Mouse (Mus musculus): ENCODE results near the gene Phlda1. TPM values are rescaled to one million over a fixed set of nuclear protein-coding genes. Genes with fewer than 3 reads are reported as not detected.
"Not testable (repeated sequence)": the region's sequence is repeated elsewhere in the genome, so short reads cannot be mapped to it uniquely, and the experiment has no call there.

Gene Phlda1
- polyA plus RNA-seq (2017; shearing (Covaris generic)): 1 to 10 TPM; 6.4 to 8.0 (median 6.8) TPM

- ATAC-seq: peak; percentile 84
Measured at GRCm38 (mm10) chr10:111506101-111506925, at the start of gene Phlda1. TSS of gene Phlda1 (plus strand) at chr10:111506286.

GRCm38 (mm10) chr10:111458088-111458487 is 48.0 kb upstream of the Phlda1 start:
- no peak for ATAC-seq

- no peak for ATAC-seq
Measured at GRCm38 (mm10) chr10:111459040-111459439, 47.0 kb upstream of the Phlda1 start.

- ATAC-seq: no peak
Measured at GRCm38 (mm10) chr10:111459874-111460273, 46.2 kb upstream of the Phlda1 start.

- ATAC-seq: no peak
Measured at GRCm38 (mm10) chr10:111460381-111460780, 45.7 kb upstream of the Phlda1 start.

- ATAC-seq: no peak
Measured at GRCm38 (mm10) chr10:111464833-111465232, 41.3 kb upstream of the Phlda1 start.

- no peak for ATAC-seq
Measured at GRCm38 (mm10) chr10:111465409-111465808, 40.7 kb upstream of the Phlda1 start.

GRCm38 (mm10) chr10:111471166-111471565 is 34.9 kb upstream of the Phlda1 start:
- no peak for ATAC-seq

GRCm38 (mm10) chr10:111472686-111473510 is 33.2 kb upstream of the Phlda1 start, which contains the start of gene Nap1l1:
TSS of gene Nap1l1 (plus strand) at chr10:111473223.
- peak; percentile 98 for ATAC-seq

- ATAC-seq: peak; percentile 48
Measured at GRCm38 (mm10) chr10:111473511-111474371, 32.3 kb upstream of the Phlda1 start.

GRCm38 (mm10) chr10:111476301-111476700 is 29.8 kb upstream of the Phlda1 start:
- ATAC-seq: no peak

- no peak for ATAC-seq
Measured at GRCm38 (mm10) chr10:111476989-111477510, 29.0 kb upstream of the Phlda1 start.

GRCm38 (mm10) chr10:111479599-111479998 is 26.5 kb upstream of the Phlda1 start:
- no peak for ATAC-seq

- no peak for ATAC-seq
Measured at GRCm38 (mm10) chr10:111482654-111483053, 23.4 kb upstream of the Phlda1 start.

- ATAC-seq: no peak
Measured at GRCm38 (mm10) chr10:111484079-111484478, 22.0 kb upstream of the Phlda1 start.

GRCm38 (mm10) chr10:111488793-111489192 is 17.3 kb upstream of the Phlda1 start:
- ATAC-seq: no peak

- not testable (repeated sequence) for ATAC-seq
Measured at GRCm38 (mm10) chr10:111490079-111490478, 16.0 kb upstream of the Phlda1 start.

- no peak for ATAC-seq
Measured at GRCm38 (mm10) chr10:111495888-111496287, 10.2 kb upstream of the Phlda1 start.

GRCm38 (mm10) chr10:111499892-111500291 is 6.2 kb upstream of the Phlda1 start:
- no peak for ATAC-seq

- ATAC-seq: no peak
Measured at GRCm38 (mm10) chr10:111503071-111503470, 3.0 kb upstream of the Phlda1 start.

GRCm38 (mm10) chr10:111503716-111504115 is 2.4 kb upstream of the Phlda1 start:
- no peak for ATAC-seq

- ATAC-seq: no peak
Measured at GRCm38 (mm10) chr10:111504606-111505005, 1.5 kb upstream of the Phlda1 start.
